Mouse (Mus musculus) left cerebral cortex, adult 18-20 months (tissue): ENCODE measurements around the gene Pde10a. TPM values are rescaled to one million over a fixed set of nuclear protein-coding genes. Genes with fewer than 3 reads are reported as not detected.

Experiments used
- DNase-seq, 2 experiments: peaks; one replicate each; pipeline ENCODE4 v3.0.0; 2021 to 2022; ENCODE audit warnings: low spot score in 2 of 2, mixed read lengths in 1 of 2
- total RNA-seq, 2 experiments: library from RNA; stranded (reverse); gene quantifications; 2 replicates each; pipeline ENCODE4 v1.2.3; 2021

The Pde10a gene
- total RNA-seq, 2 experiments from 2014 or later, result 82.9 to 134 TPM

DNA sequence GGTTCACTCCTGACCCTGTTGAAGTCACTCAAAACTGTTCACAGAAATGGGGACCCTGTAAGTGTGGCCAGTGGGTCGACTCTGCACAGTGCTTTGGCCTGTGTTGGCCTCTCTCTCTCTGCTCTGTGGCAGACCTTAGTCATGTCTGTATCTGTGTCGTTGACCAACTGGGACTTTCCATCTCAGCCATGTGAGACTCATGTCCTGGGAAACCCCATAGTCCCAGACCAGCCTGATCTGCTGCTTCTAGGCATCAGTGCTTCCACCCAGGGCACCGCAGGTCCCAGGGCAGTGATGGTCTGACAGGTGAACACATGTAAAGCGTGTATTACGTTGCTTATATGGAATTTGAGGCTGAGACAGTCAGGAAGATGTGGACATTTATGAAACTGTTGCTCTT lies 311.1 kb downstream of the Pde10a start:
- DNase-seq, result no peak

GRCm38 (mm10) chr17:8838252-8838651 lies 313.1 kb downstream of the Pde10a start:
- no peak for DNase-seq

- no peak for DNase-seq
These were observed 314.3 kb downstream of the Pde10a start for GRCm38 (mm10) chr17:8839237-8840011.

- no peak for DNase-seq
These were observed 315.9 kb downstream of the Pde10a start for GRCm38 (mm10) chr17:8841094-8841493.

DNA sequence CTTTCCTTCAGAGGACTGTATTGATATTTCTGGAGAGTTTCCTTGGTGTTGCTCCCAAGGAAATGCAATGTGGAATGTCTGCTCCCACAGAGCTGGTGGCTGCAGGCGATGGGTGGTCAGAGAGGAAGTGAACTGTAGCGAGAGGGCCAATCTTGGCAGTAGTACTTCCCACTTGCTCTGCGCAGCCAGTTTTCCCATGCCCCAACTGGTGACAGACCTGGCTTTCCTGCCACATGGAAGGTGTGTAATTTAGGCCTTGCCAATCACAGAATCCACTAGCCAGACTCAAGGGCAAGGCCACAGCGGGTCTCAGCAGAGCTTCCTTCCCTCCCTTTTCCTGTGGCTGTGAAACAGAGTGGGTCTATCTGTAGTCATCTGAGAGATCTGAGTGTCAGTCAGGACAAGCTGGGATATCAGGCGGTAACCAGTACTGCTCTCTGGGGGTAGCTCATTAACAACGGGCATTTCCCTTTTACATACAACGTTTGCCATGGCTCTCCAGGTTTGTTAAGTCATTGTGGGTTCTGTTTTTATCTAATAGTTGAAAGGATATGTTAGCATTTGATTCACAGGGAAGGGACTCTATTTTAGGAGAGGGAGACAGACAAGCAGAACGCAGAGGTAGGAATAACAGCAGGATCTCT lies 316.8 kb downstream of the Pde10a start:
- DNase-seq, result no peak

DNA sequence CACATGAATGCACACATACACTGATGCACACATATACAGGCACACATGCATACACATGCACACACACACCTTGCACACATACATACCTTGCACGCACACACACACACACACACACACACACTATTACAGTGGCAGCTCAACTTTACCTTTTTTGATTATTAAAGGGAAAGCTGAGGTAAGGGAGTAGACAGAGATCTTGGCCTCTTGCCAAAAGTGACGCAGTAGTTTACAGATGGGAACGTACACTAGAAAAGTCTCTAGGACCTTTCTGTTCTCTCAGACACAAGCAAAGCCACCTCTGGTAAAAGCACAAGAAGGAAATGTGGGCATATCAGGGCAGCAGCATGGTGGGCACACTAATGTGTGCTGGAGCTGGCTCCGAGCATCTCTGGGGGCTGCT lies 317.5 kb downstream of the Pde10a start:
- DNase-seq, result no peak

DNA sequence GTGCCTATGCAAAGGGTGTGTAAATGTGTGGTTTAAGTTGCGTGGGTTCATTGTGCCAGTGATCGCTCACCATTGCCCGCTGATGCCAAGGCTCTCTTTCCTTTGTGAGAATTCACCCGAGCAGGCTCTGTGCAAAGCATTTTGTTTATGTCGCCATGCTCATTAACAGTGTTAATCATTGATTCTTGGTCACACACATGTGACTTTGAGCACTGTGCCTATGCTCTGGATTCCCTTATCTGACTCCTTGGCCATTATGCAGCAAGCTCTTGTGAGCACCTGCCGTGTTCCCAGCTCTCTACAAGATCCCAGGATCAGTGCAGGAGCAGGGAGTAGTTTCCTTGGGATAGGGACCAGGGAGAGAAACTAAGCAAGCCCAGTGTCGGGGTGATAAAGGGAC lies 318.8 kb downstream of the Pde10a start:
- no peak for DNase-seq

- DNase-seq, result no peak
These were observed 321.3 kb downstream of the Pde10a start for GRCm38 (mm10) chr17:8846506-8846905.

DNA sequence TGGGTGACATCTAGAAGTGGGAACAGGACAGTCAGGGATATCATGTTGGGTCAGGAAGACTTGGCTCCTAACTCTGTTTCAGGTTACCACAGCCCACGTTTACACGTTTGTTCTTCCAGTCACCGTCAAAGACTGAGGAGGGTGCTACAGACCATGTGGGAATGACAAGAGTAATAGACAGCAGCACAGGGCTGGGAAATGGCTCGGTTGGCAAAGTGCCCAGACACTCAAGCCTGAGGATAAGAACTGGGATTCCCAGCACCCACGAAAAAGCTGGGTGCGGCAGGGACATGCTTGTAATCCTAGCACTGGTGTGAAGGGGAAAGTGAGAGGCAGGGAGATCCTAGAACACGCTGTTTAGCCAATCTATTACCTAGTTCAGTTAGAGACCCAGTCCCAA lies 322.4 kb downstream of the Pde10a start:
- peak; percentile 59 to 62 for DNase-seq

DNA sequence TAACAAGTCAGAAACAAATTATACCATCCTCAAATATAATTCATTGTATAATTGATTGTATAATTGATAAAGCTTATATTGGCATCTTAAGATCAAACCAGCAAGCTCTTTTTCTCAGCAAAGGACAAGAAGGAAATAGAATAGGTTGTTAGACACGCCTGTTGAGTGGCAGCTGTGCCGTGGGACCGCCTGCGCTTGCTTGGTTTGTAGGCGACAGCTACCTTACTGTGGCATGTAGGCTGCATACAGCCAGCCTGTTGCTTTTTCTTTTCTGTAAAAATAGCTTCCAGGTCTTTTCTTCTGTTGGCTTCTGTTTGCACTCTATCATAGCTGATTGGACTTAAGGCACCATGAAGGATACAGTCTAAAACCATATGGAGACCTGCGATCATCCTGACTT lies 326.7 kb downstream of the Pde10a start:
- DNase-seq, result peak in 1 of 2 experiments; percentile 25

GRCm38 (mm10) chr17:8856430-8857371 lies 331.5 kb downstream of the Pde10a start:
- DNase-seq, result no peak

DNA sequence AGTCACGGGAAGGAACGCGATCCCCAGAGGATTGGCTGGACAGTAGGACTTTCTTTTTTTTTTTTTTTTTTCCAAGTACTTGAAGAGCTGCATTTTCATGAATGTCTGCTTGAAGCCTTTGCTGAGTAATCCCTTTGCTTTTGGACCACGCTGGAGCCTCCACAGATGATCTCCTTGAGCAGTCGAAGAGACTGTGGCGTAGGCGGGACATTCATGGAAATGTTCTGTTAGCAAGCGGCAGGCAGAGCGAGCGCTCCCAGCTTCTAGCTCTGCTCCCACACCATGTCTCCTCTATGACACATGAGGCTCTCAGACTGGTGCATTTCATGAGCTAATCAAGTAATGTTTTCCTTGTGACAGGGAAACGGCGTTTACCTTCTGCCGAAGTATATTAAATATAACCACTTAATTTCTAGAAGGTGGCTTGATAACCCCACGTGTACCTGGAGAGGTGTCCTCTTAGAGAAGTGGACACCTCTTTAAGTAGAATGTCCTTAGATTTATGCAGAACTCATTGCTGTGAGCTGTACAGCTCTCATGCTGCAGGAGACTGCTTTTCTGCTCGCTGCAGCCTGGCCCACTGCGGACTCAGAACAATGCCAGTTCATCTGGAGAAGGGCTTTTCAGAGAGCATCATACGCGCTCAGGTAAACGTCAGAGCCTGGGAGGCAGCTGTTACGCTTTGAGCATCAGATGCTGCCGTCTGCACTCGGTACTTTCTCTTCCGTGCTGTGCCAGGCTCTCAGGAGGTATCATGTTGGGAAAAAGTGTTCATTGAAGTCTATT lies 333.7 kb downstream of the Pde10a start:
- peak; percentile 83 to 88 for DNase-seq

DNA sequence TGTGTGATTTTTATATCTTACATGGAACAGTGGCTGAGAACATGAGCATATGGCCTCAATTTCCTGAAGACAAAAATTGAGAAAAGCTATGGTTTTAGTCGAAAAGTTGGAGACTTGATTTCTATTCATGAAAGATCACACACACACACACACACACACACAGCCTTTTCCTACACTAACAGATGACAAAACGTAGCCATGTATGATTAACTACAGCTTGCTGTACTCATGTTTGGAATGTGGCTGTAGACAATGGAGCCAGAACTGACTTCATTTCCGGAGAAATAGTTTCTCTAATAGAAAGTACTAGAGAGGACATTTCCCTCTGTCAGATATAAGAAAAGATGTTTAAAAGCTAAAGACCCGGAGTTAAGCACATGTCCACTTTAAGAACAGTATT lies 334.3 kb downstream of the Pde10a start:
- no peak for DNase-seq

DNA sequence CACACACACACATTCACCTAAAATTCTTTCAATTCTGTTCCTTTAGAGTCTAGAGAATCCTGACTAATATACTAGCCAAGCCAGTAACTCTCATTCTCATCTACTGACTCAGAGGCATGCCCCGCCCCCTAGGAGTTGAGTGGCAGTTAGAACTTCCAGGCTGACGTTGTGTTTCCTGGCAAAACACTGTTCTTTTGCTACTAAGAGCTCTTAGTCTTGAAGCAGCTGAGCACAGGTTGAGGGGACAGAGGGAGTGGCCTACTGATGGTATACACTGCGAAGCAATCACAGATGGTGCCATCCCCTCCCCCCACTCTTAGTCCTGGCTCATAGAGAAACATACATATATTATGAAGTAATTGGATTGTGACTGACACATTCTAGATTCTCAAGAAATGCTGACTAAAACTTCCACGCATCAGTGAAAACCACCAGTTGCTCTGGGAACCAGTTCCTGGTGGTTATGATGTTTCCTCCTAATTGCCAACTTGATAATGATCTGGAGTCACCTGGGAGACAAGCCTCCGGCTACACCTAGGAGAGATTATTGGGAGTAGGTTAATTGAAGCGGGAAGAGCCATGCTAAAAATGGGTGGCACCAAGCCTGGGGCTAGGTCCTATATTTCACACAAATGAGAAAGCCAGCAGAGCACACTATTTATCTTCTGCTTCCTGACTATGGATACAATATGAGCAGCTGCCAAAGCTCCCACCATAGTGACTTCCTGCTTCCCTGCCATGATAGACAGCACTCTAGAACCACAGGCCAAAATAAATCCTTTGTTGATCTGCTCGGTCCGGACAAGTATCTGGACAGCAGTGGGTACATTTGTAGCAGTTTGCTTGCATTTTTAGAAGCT lies 339.7 kb downstream of the Pde10a start:
- DNase-seq, result no peak

GRCm38 (mm10) chr17:8867331-8868237 lies 342.4 kb downstream of the Pde10a start:
- DNase-seq, result no peak

DNA sequence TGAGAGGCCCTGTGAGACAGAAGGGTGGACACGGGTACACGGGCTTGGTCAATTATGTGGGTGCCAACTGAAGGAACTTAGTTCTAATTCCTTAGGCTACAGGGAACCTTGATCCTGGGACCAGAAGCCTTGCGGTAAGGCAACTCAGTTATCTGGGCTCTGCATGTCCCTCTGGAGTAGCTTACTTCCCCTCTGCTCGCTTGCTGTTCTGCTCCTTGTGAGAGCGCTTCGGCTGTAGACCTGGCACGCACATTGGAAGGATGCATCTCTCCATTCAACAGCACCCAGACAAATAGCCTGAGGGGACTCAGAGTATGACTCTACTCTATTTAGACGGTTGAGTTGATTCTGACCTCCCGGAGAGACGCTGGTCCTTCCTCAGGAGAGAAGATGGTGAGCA lies 344.1 kb downstream of the Pde10a start:
- DNase-seq, result no peak

GRCm38 (mm10) chr17:8870848-8871247 lies 345.7 kb downstream of the Pde10a start:
- DNase-seq, result no peak

DNA sequence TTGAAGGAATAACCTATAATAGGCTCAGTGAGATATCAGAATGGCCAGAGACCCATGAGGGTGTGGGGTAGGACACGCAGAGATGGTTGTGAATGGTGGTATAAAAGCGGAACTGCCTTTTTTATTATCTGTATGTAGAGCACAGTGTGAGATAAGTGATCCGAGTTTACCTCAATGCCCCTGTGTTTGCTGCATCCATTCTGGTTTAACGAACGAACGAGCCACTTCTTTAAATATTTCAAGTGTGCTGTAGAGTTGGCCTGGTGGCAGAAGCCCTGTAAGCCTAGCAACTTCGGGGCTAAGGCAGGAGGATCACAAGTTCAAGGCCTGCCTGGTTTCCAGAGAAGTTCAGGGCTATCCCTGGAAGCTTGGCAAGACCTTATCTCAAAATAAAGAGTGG lies 346.2 kb downstream of the Pde10a start:
- DNase-seq, result no peak
